Mouse (Mus musculus): ENCODE results near the gene Pnmal2.

GRCm38 (mm10) chr7:16914453-16915343, 29.8 kb upstream of the Pnmal2 start:
- TF ChIP-seq CTCF (IDR thresholded peaks at IDR 0.05; ENCODE audit: low read depth) (no peak), EP300 (IDR thresholded peaks at IDR 0.05; ENCODE audit: low read depth) (no peak)
